Mouse (Mus musculus) CH12.LX (cell line): ENCODE data around the gene Col4a1.

Experiments used
- BHLHE40 ChIP-seq: IDR thresholded peaks from 2 replicates; pipeline ENCODE4 v1.6.1; 2011; ENCODE audit warnings: mild to moderate bottlenecking, low read depth, low read length, improper control_type of control experiment
- CTCF ChIP-seq, 2 experiments: IDR thresholded peaks in 1 of 2; conservative IDR thresholded peaks in 1 of 2; 2 replicates each; pipeline ENCODE4 v1.5.1; 2011 to 2012; ENCODE audit warnings: low read depth in 2 of 2, low read length in 2 of 2, improper control_type of control experiment in 1 of 2, inconsistent platforms in 1 of 2, mild to moderate bottlenecking in 1 of 2, moderate library complexity in 1 of 2
- ELF1 ChIP-seq: IDR thresholded peaks from 2 replicates; pipeline ENCODE4 v1.6.1; 2014; ENCODE audit warnings: low read depth, mild to moderate bottlenecking, inconsistent platforms, low read length, improper control_type of control experiment
- EP300 ChIP-seq: IDR thresholded peaks from 2 replicates; pipeline ENCODE4 v1.6.1; 2011; ENCODE audit warnings: low read length, improper control_type of control experiment
- MAX ChIP-seq: IDR thresholded peaks from 2 replicates; pipeline ENCODE4 v1.6.1; 2011; ENCODE audit warnings: low read length, improper control_type of control experiment
- MYC ChIP-seq: IDR thresholded peaks from 2 replicates; pipeline ENCODE4 v1.6.1; 2011; ENCODE audit warnings: low read depth, mild to moderate bottlenecking, improper control_type of control experiment, low read length
- NELFE ChIP-seq: IDR thresholded peaks from 2 replicates; pipeline ENCODE4 v1.6.1; 2011; ENCODE audit warnings: low read depth, low read length, improper control_type of control experiment
- POLR2A ChIP-seq: IDR thresholded peaks from 2 replicates; pipeline ENCODE4 v1.6.1; 2011; ENCODE audit warnings: low read depth, mild to moderate bottlenecking, improper control_type of control experiment, low read length
- POLR2AphosphoS2 ChIP-seq: IDR thresholded peaks from 2 replicates; pipeline ENCODE4 v1.6.1; 2011; ENCODE audit warnings: low read depth, low read length, improper control_type of control experiment
- UBTF ChIP-seq: IDR thresholded peaks from 2 replicates; pipeline ENCODE4 v1.6.1; 2012; ENCODE audit warnings: low read depth, mild to moderate bottlenecking, inconsistent platforms, low read length, improper control_type of control experiment, moderate library complexity
- USF1 ChIP-seq: IDR thresholded peaks from 2 replicates; pipeline ENCODE4 v1.6.1; 2014; ENCODE audit warnings: low read depth, mild to moderate bottlenecking, inconsistent platforms, low read length, improper control_type of control experiment
- ZKSCAN1 ChIP-seq: IDR thresholded peaks from 2 replicates; pipeline ENCODE4 v1.6.1; 2012; ENCODE audit warnings: low read depth, inconsistent platforms, low read length, improper control_type of control experiment, borderline replicate concordance

GRCm38 (mm10) chr8:11305539-11305938 lies 7.1 kb downstream of the Col4a1 start:
- TF ChIP-seq NELFE (no peak), CTCF (conservative IDR thresholded peaks at IDR 0.05 in 1 of 2, IDR thresholded peaks at IDR 0.05 in 1 of 2; ENCODE audit: low read depth in 2 of 2, low read length in 2 of 2) (no peak), POLR2A (no peak), EP300 (no peak), POLR2AphosphoS2 (no peak), MAX (no peak), MYC (no peak), UBTF (no peak), BHLHE40 (no peak), USF1 (no peak), ELF1 (no peak), ZKSCAN1 (no peak)
